22 mouse cellular contexts compared by ENCODE assay signal in genomic region chr12:88926306-88926705, GRCm38 (mm10).
A peak's percentile ranks its signal among the peaks of the same experiment; 100 is the strongest.
DNase-seq lines count a peak whose midpoint lies in the region; ATAC-seq and TF ChIP-seq lines count a peak whose summit lies in the region.
"Had no signal": no experiment of that assay in that cellular context is flagged by ENCODE, and none has a peak within 500 bp of the region (broad histone marks: within the 10 kb centered on the region; RNA-seq: fewer than 3 reads in every experiment).

No protein-coding gene starts in this region.

- ATAC-seq in forebrain, embryonic 13.5 days: 0 out of 2 replicates have a peak, but pooled peaks have one; percentile 51
- ATAC-seq in forebrain, embryonic 12.5 days (ENCODE audit: low FRiP score): no peak
- 0 out of 2 replicates have a peak, but pooled peaks have one; percentile 41 for ATAC-seq in forebrain, embryonic 15.5 days (replicated peaks)
- ATAC-seq in forebrain, embryonic 11.5 days (replicated peaks; ENCODE audit: low FRiP score): no peak
- ATAC-seq in forebrain, postnatal 0 days: no peak
- ATAC-seq: CD4-positive, CD25-positive, alpha-beta regulatory T cell, adult 4 months had no signal

- no peak overlapping the region for H3K9ac ChIP-seq in forebrain, embryonic 13.5 days
- no peak overlapping the region for H3K9ac ChIP-seq in forebrain, embryonic 12.5 days
- H3K9ac ChIP-seq in forebrain, embryonic 15.5 days (replicated peaks): no peak overlapping the region
- no peak overlapping the region for H3K9ac ChIP-seq in forebrain, embryonic 11.5 days (ENCODE audit: low read length)
- no peak overlapping the region for H3K9ac ChIP-seq in forebrain, postnatal 0 days
- H3K9ac ChIP-seq: embryonic facial prominence, embryonic 12.5 days had no signal

- H3K9me3 ChIP-seq in forebrain, embryonic 13.5 days (replicated peaks): no peaks in the 10 kb centered on the region
- no peaks in the 10 kb centered on the region for H3K9me3 ChIP-seq in forebrain, embryonic 12.5 days
- no peaks in the 10 kb centered on the region for H3K9me3 ChIP-seq in forebrain, embryonic 15.5 days
- H3K9me3 ChIP-seq in forebrain, embryonic 11.5 days (ENCODE audit: control insufficient read depth, low read length): no peaks in the 10 kb centered on the region
- no peaks in the 10 kb centered on the region for H3K9me3 ChIP-seq in forebrain, postnatal 0 days (ENCODE audit: low read length)
- H3K9me3 ChIP-seq: embryonic facial prominence, embryonic 10.5 days; embryonic facial prominence, embryonic 12.5 days; G1E had no signal

- 71% methylated on average over 4 of the region's 4 CpGs for WGBS in forebrain, embryonic 13.5 days
- 75% methylated on average over 4 of the region's 4 CpGs for WGBS in forebrain, embryonic 12.5 days
- 51% methylated on average over 4 of the region's 4 CpGs for WGBS in forebrain, embryonic 15.5 days
- 85% methylated on average over 4 of the region's 4 CpGs for WGBS in forebrain, embryonic 11.5 days
- 36% methylated on average over 4 of the region's 4 CpGs for WGBS in forebrain, postnatal 0 days

- no peak for TF ChIP-seq CTCF in layer of hippocampus, adult 2 months (conservative IDR thresholded peaks at IDR 0.05)
- no peak for TF ChIP-seq CTCF in forebrain, postnatal 0 days (IDR thresholded peaks at IDR 0.05; ENCODE audit: low read depth)

- H3K4me3 ChIP-seq in forebrain, embryonic 13.5 days: no peak overlapping the region
- no peak overlapping the region for H3K4me3 ChIP-seq in forebrain, embryonic 12.5 days (replicated peaks)
- no peak overlapping the region for H3K4me3 ChIP-seq in forebrain, embryonic 15.5 days
- H3K4me3 ChIP-seq in forebrain, embryonic 11.5 days (ENCODE audit: low read depth, low read length): no peak overlapping the region
- no peak overlapping the region for H3K4me3 ChIP-seq in layer of hippocampus, adult 2 months
- H3K4me3 ChIP-seq in forebrain, postnatal 0 days (ENCODE audit: low read depth, low read length): no peak overlapping the region
- H3K4me3 ChIP-seq: embryonic facial prominence, embryonic 10.5 days; embryonic facial prominence, embryonic 12.5 days had no signal

- no peak overlapping the region for H3K27ac ChIP-seq in forebrain, embryonic 13.5 days
- no peak overlapping the region for H3K27ac ChIP-seq in forebrain, embryonic 12.5 days
- H3K27ac ChIP-seq in forebrain, embryonic 15.5 days (replicated peaks): peak overlapping the region; percentile 11; the same call in 1 of the 2 replicates
- H3K27ac ChIP-seq in forebrain, embryonic 11.5 days (ENCODE audit: low read depth, low read length): no peak overlapping the region
- peak overlapping the region; percentile 28; the same call in 1 of the 2 replicates for H3K27ac ChIP-seq in layer of hippocampus, adult 2 months
- H3K27ac ChIP-seq in forebrain, postnatal 0 days (ENCODE audit: low read depth, low read length): no peak overlapping the region
- H3K27ac ChIP-seq: embryonic facial prominence, embryonic 10.5 days; embryonic facial prominence, embryonic 12.5 days had no signal

- no peaks in the 10 kb centered on the region for H3K27me3 ChIP-seq in forebrain, embryonic 13.5 days
- H3K27me3 ChIP-seq in forebrain, embryonic 12.5 days: no peaks in the 10 kb centered on the region
- H3K27me3 ChIP-seq in forebrain, embryonic 15.5 days: no peaks in the 10 kb centered on the region
- H3K27me3 ChIP-seq in forebrain, embryonic 11.5 days (ENCODE audit: control insufficient read depth, insufficient read depth, low read length): no peaks in the 10 kb centered on the region
- H3K27me3 ChIP-seq in forebrain, postnatal 0 days (ENCODE audit: insufficient read depth, low read length): no peaks in the 10 kb centered on the region
- H3K27me3 ChIP-seq: CH12.LX; embryonic facial prominence, embryonic 12.5 days had no signal

- no peaks in the 10 kb centered on the region for H3K36me3 ChIP-seq in forebrain, embryonic 13.5 days (ENCODE audit: poor library complexity, severe bottlenecking)
- no peaks in the 10 kb centered on the region for H3K36me3 ChIP-seq in forebrain, embryonic 12.5 days (replicated peaks)
- H3K36me3 ChIP-seq in forebrain, embryonic 15.5 days: no peaks in the 10 kb centered on the region
- no peaks in the 10 kb centered on the region for H3K36me3 ChIP-seq in forebrain, embryonic 11.5 days (ENCODE audit: control insufficient read depth, insufficient read depth, low read length)
- no peaks in the 10 kb centered on the region for H3K36me3 ChIP-seq in forebrain, postnatal 0 days (ENCODE audit: insufficient read depth)
- H3K36me3 ChIP-seq: embryonic facial prominence, embryonic 10.5 days; embryonic facial prominence, embryonic 12.5 days; G1E had no signal

- DNase-seq in forebrain, embryonic 11.5 days (ENCODE audit: low spot score): no peak
- no peak for DNase-seq in layer of hippocampus, adult 2 months (ENCODE audit: low spot score in 2 of 2)
- no peak for DNase-seq in layer of hippocampus, adult 11-12 months (ENCODE audit: low spot score)
- DNase-seq in forebrain, postnatal 0 days: peak; percentile 20
- no peak for DNase-seq in testis, postnatal 14 days (ENCODE audit: low spot score)
- DNase-seq: adrenal gland, adult 2 months; adrenal gland, postnatal 10 days; adrenal gland, postnatal 25 days; B cell, adult 2 months; cerebellum, adult 11-12 months; cerebellum, adult 2 months; cerebellum, adult 9-10 months; cerebellum, postnatal 10 days; cerebellum, postnatal 25 days had no signal

- peaks cover 7% of the 10 kb centered on the region; the same call in 1 of the 2 replicates for H3K4me1 ChIP-seq in forebrain, embryonic 13.5 days
- no peaks in the 10 kb centered on the region for H3K4me1 ChIP-seq in forebrain, embryonic 12.5 days
- H3K4me1 ChIP-seq in forebrain, embryonic 15.5 days: peaks cover 14% of the 10 kb centered on the region
- H3K4me1 ChIP-seq in forebrain, embryonic 11.5 days (replicated peaks; ENCODE audit: control insufficient read depth, insufficient read depth, low read length): no peaks in the 10 kb centered on the region
- 0 out of 2 replicates have a peak, but pooled peaks cover 5% of the 10 kb centered on the region for H3K4me1 ChIP-seq in forebrain, postnatal 0 days (ENCODE audit: insufficient read depth)
- H3K4me1 ChIP-seq: embryonic facial prominence, embryonic 10.5 days; embryonic facial prominence, embryonic 12.5 days had no signal

- no peak overlapping the region for H3K4me2 ChIP-seq in forebrain, embryonic 13.5 days
- H3K4me2 ChIP-seq in forebrain, embryonic 12.5 days: no peak overlapping the region
- H3K4me2 ChIP-seq in forebrain, embryonic 15.5 days (replicated peaks): no peak overlapping the region
- no peak overlapping the region for H3K4me2 ChIP-seq in forebrain, embryonic 11.5 days (ENCODE audit: low read depth, low read length, severe bottlenecking)
- no peak overlapping the region for H3K4me2 ChIP-seq in forebrain, postnatal 0 days (ENCODE audit: low read depth)
- H3K4me2 ChIP-seq: embryonic facial prominence, embryonic 12.5 days had no signal

Comparison
In these comparisons a context has a peak if more than half of its experiments do, and no peak if none do; other contexts are left out.
1. ATAC-seq: peak in forebrain, embryonic 13.5 days (single experiment) and forebrain, embryonic 15.5 days (single experiment); none in forebrain, embryonic 12.5 days (single experiment), forebrain, embryonic 11.5 days (single experiment) and forebrain, postnatal 0 days (single experiment).
2. H3K27ac ChIP-seq: peak in forebrain, embryonic 15.5 days (single experiment) and layer of hippocampus, adult 2 months (single experiment); none in forebrain, embryonic 13.5 days (single experiment), forebrain, embryonic 12.5 days (single experiment), forebrain, embryonic 11.5 days (single experiment) and forebrain, postnatal 0 days (single experiment).